Mouse (Mus musculus): ENCODE data around the gene Slco2a1. TPM values are rescaled to one million over a fixed set of nuclear protein-coding genes. Genes with fewer than 3 reads are reported as not detected.
A peak's percentile ranks its signal among the peaks of the same experiment; 100 is the strongest.

The Slco2a1 gene
- polyA plus RNA-seq, 1 experiment from 2014 or later, result 7.0 TPM

DNA sequence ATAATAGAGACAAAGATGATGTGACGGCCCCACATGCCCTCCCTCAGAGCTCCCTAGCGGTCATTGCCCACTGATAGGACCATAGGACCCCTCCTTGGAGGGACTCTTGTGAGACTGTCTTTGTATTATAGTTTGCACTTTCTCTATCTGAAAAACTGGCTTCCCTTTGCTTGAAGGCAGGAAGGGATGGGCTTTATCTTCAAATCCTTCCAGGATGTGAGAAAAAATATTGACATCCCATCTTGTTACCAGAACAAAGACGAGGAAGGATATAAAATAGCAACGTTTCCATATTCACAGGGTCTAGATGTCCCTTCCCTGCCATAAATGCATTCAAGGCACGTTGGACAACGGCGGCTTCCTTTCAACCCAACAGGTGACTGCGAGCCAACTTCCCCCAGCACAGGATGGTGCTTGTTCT lies 48.5 kb downstream of the Slco2a1 start:
- H3K9me3 ChIP-seq (ENCODE audit: control insufficient read depth, low read length), result no peaks in the 10 kb centered on the region
- DNase-seq (ENCODE audit: low spot score), result no peak
- 0 out of 2 replicates have a peak, but pooled peaks cover 4% of the 10 kb centered on the region for H3K4me1 ChIP-seq (replicated peaks; ENCODE audit: control insufficient read depth, insufficient read depth, low read length)
- H3K27ac ChIP-seq (ENCODE audit: low read depth), result no peak overlapping the region
- H3K9ac ChIP-seq (ENCODE audit: low read length), result no peak overlapping the region
- H3K4me2 ChIP-seq (ENCODE audit: low read length), result no peak overlapping the region
- no peaks in the 10 kb centered on the region for H3K36me3 ChIP-seq (ENCODE audit: control insufficient read depth, insufficient read depth, low read length)
- no peak for ATAC-seq (replicated peaks; ENCODE audit: low FRiP score, low TSS enrichment, low read depth)
- no peaks in the 10 kb centered on the region for H3K27me3 ChIP-seq (replicated peaks; ENCODE audit: control insufficient read depth, insufficient read depth, low read length)
- WGBS, result 73% methylated on average over 8 of the region's 8 CpGs
- H3K4me3 ChIP-seq (ENCODE audit: low read depth, low read length), result no peak overlapping the region

DNA sequence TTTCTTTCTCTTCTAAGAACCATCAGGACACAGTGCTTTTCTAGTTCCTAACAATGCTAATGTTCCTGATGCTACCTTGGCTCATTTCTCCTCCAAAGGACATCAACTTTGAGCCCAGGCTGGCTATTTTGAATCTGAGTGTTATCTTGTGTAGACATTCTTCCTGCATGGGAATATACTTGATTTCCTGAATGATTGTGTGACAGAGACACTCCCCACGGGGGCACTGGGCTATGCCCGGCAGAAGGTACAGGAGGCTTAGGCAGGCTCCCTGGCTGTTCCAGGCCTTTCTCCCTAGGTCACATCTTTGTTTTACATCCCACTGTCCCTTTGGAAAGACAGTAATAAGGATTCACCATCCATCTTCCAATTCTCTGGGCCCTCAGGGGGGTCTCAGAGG lies 49.8 kb downstream of the Slco2a1 start:
- no peak for DNase-seq (ENCODE audit: low spot score)
- Histone ChIP-seq H3K9ac (ENCODE audit: low read length) (no peak overlapping the region), H3K36me3 (ENCODE audit: control insufficient read depth, insufficient read depth, low read length) (no peaks in the 10 kb centered on the region), H3K27me3 (replicated peaks; ENCODE audit: control insufficient read depth, insufficient read depth, low read length) (no peaks in the 10 kb centered on the region), H3K4me1 (replicated peaks; ENCODE audit: control insufficient read depth, insufficient read depth, low read length) (no peaks in the 10 kb centered on the region), H3K27ac (ENCODE audit: low read depth) (no peak overlapping the region), H3K9me3 (ENCODE audit: control insufficient read depth, low read length) (no peaks in the 10 kb centered on the region), H3K4me3 (ENCODE audit: low read depth, low read length) (no peak overlapping the region), H3K4me2 (ENCODE audit: low read length) (no peak overlapping the region)
- ATAC-seq (replicated peaks; ENCODE audit: low FRiP score, low TSS enrichment, low read depth), result no peak
- 76% methylated on average over 2 of the region's 2 CpGs for WGBS

DNA sequence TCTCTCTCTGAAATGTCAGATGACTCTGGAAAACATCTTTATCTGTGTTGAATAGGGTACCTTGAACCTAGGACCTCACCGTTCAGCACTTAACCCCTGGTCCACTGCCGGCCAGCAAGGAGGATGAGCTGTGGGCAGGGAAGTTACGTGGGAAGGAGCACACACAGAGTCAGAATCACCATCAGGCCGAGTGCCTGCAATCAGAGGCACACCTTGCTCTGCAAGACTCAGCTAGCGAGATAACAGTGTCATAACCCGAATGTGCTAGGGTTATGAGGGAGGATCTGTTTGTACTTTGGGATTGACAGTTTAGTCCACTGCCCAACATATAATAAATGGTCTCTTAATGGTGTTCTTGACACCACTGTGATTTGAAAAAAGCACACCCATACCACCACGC lies 50.2 kb downstream of the Slco2a1 start:
- Histone ChIP-seq H3K9me3 (ENCODE audit: control insufficient read depth, low read length) (no peaks in the 10 kb centered on the region), H3K4me3 (ENCODE audit: low read depth, low read length) (no peak overlapping the region), H3K9ac (ENCODE audit: low read length) (no peak overlapping the region), H3K4me1 (replicated peaks; ENCODE audit: control insufficient read depth, insufficient read depth, low read length) (no peaks in the 10 kb centered on the region), H3K27me3 (replicated peaks; ENCODE audit: control insufficient read depth, insufficient read depth, low read length) (no peaks in the 10 kb centered on the region), H3K27ac (ENCODE audit: low read depth) (no peak overlapping the region), H3K4me2 (ENCODE audit: low read length) (no peak overlapping the region), H3K36me3 (ENCODE audit: control insufficient read depth, insufficient read depth, low read length) (no peaks in the 10 kb centered on the region)
- DNase-seq (ENCODE audit: low spot score), result no peak
- 61% methylated on average over 7 of the region's 7 CpGs for WGBS
- ATAC-seq (replicated peaks; ENCODE audit: low FRiP score, low TSS enrichment, low read depth), result no peak

DNA sequence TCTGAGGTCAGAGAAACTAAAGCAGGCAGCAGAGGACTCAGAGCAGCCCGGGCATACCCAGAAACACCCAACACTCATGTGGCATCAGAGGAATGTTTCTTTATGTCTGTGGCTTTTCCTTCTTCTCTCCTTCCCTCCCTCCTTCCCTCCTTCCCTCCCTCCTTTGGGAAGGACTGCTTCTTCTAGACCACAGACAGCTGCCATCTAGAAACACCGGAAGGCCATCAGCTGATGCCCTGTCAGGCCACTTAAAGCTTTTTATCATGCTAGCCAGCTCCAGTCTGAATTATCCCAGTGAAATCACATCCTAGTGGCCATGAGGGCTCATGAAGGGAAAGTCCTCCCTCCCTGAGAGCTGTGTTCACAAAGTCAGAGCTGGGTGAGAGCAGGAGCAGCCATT lies 52.1 kb downstream of the Slco2a1 start:
- Histone ChIP-seq H3K4me1 (replicated peaks; ENCODE audit: control insufficient read depth, insufficient read depth, low read length) (no peaks in the 10 kb centered on the region), H3K4me2 (ENCODE audit: low read length) (no peak overlapping the region), H3K9ac (ENCODE audit: low read length) (no peak overlapping the region), H3K4me3 (ENCODE audit: low read depth, low read length) (no peak overlapping the region), H3K36me3 (ENCODE audit: control insufficient read depth, insufficient read depth, low read length) (no peaks in the 10 kb centered on the region), H3K27me3 (replicated peaks; ENCODE audit: control insufficient read depth, insufficient read depth, low read length) (no peaks in the 10 kb centered on the region), H3K9me3 (ENCODE audit: control insufficient read depth, low read length) (no peaks in the 10 kb centered on the region), H3K27ac (ENCODE audit: low read depth) (no peak overlapping the region)
- ATAC-seq (replicated peaks; ENCODE audit: low FRiP score, low TSS enrichment, low read depth), result no peak
- WGBS, result 81% methylated on average over 2 of the region's 2 CpGs
- DNase-seq (ENCODE audit: low spot score), result no peak

DNA sequence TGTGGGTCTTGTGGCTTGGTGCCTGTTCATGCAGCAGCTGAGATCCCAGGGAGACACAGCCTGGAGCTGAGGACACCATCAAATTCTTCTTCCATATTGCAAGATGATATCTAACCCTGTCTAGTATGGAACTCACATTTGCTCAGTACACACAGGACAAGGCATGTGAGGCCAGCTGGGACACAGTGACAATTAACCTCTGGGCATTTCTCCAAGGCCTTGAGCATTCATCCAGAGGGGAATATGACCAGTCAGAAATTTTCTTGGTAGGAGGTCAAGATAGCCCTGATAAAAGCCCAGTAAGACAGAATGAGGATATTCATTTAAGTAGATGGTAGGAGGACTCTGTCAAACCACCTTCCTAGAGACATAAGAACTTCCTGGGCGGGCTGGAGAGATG lies 56.9 kb downstream of the Slco2a1 start:
- WGBS, result 74% methylated on average over 1 of the region's 1 CpGs
- no peak for DNase-seq (ENCODE audit: low spot score)
- Histone ChIP-seq H3K4me3 (ENCODE audit: low read depth, low read length) (no peak overlapping the region), H3K9ac (ENCODE audit: low read length) (no peak overlapping the region), H3K27ac (ENCODE audit: low read depth) (no peak overlapping the region), H3K4me2 (ENCODE audit: low read length) (no peak overlapping the region), H3K4me1 (replicated peaks; ENCODE audit: control insufficient read depth, insufficient read depth, low read length) (no peaks in the 10 kb centered on the region), H3K9me3 (ENCODE audit: control insufficient read depth, low read length) (no peaks in the 10 kb centered on the region), H3K36me3 (ENCODE audit: control insufficient read depth, insufficient read depth, low read length) (no peaks in the 10 kb centered on the region), H3K27me3 (replicated peaks; ENCODE audit: control insufficient read depth, insufficient read depth, low read length) (no peaks in the 10 kb centered on the region)
- no peak for ATAC-seq (replicated peaks; ENCODE audit: low FRiP score, low TSS enrichment, low read depth)

DNA sequence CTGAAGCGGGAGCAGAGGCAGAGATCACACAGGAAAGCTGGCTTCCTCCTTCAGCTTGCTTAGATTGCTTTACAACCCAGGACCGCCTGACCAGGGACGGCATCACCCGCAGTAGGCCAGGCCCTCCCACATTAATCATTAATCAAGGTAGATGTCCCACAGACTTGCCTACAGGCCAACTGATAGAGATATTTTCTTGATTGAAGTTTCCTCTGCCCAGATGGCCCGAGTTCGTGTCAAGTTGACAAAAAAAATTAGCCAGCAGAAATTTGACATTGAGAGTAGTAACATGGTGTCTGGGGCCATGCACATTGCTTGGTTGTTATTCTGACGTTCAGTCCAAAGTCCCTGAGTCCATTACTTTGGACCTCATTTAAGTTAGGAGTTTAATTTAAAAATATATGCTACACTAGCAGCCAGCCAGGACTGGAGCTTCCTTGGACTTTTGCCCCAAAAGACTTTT lies 60.6 kb downstream of the Slco2a1 start:
- Histone ChIP-seq H3K9ac (ENCODE audit: low read length) (no peak overlapping the region), H3K4me2 (ENCODE audit: low read length) (no peak overlapping the region), H3K9me3 (ENCODE audit: control insufficient read depth, low read length) (no peaks in the 10 kb centered on the region), H3K4me1 (replicated peaks; ENCODE audit: control insufficient read depth, insufficient read depth, low read length) (no peaks in the 10 kb centered on the region), H3K36me3 (ENCODE audit: control insufficient read depth, insufficient read depth, low read length) (no peaks in the 10 kb centered on the region), H3K27ac (ENCODE audit: low read depth) (no peak overlapping the region), H3K27me3 (replicated peaks; ENCODE audit: control insufficient read depth, insufficient read depth, low read length) (no peaks in the 10 kb centered on the region), H3K4me3 (ENCODE audit: low read depth, low read length) (no peak overlapping the region)
- ATAC-seq (replicated peaks; ENCODE audit: low FRiP score, low TSS enrichment, low read depth) (peak; percentile 72), DNase-seq (ENCODE audit: low spot score) (peak; percentile 59)
- 46% methylated on average over 7 of the region's 7 CpGs for WGBS

DNA sequence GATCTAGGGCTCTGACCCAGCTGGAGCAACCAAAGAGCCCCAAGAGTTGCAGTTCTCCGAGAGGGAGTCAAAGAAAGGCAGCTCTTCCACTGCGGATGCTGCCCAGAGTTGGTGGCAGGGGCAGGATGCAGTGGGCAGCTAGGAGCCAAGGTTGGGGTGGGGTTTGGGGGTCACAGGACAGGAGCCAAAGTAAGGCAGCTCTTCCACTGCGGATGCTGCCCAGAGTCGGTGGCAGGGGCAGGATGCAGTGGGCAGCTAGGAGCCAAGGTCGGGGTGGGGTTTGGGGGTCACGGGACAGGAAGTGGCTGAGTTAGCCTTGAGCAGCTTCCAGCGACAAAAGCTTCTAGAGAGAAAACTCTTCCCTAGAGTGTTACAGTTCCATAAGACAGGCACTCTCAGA lies 65.3 kb downstream of the Slco2a1 start:
- ATAC-seq (replicated peaks; ENCODE audit: low FRiP score, low TSS enrichment, low read depth) (no peak), DNase-seq (ENCODE audit: low spot score) (no peak)
- H3K9ac ChIP-seq (ENCODE audit: low read length), result no peak overlapping the region
- no peaks in the 10 kb centered on the region for H3K36me3 ChIP-seq (ENCODE audit: control insufficient read depth, insufficient read depth, low read length)
- H3K4me1 ChIP-seq (replicated peaks; ENCODE audit: control insufficient read depth, insufficient read depth, low read length), result no peaks in the 10 kb centered on the region
- H3K4me2 ChIP-seq (ENCODE audit: low read length), result no peak overlapping the region
- H3K27me3 ChIP-seq (replicated peaks; ENCODE audit: control insufficient read depth, insufficient read depth, low read length), result no peaks in the 10 kb centered on the region
- H3K4me3 ChIP-seq (ENCODE audit: low read depth, low read length), result no peak overlapping the region
- H3K9me3 ChIP-seq (ENCODE audit: control insufficient read depth, low read length), result no peaks in the 10 kb centered on the region
- H3K27ac ChIP-seq (ENCODE audit: low read depth), result no peak overlapping the region
- WGBS, result 71% methylated on average over 7 of the region's 7 CpGs

DNA sequence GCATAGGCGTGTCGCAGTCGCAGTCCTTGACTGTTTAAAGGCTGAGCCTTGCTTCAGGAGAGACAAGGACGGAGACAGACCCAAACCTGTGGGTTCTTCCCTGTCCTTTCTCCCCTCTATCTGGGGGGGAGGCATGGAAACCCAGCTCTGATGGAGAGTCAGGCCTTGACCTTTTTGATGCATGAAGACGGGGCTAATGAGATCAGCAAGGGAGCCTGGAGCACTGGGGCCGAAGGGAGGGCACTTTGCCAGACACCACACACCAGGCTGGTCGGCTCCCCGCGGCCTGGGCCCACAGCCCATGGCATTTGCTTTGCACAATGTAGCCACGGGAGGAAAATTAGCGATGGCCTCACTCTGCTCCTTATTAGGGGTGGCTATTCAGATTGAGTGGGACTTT lies 66.5 kb downstream of the Slco2a1 start:
- H3K9me3 ChIP-seq (ENCODE audit: control insufficient read depth, low read length), result no peaks in the 10 kb centered on the region
- no peak overlapping the region for H3K4me3 ChIP-seq (ENCODE audit: low read depth, low read length)
- ATAC-seq (replicated peaks; ENCODE audit: low FRiP score, low TSS enrichment, low read depth), result no peak
- H3K4me2 ChIP-seq (ENCODE audit: low read length), result no peak overlapping the region
- H3K27ac ChIP-seq (ENCODE audit: low read depth), result no peak overlapping the region
- 75% methylated on average over 11 of the region's 11 CpGs for WGBS
- no peaks in the 10 kb centered on the region for H3K27me3 ChIP-seq (replicated peaks; ENCODE audit: control insufficient read depth, insufficient read depth, low read length)
- DNase-seq (ENCODE audit: low spot score), result no peak
- no peak overlapping the region for H3K9ac ChIP-seq (ENCODE audit: low read length)
- no peaks in the 10 kb centered on the region for H3K36me3 ChIP-seq (ENCODE audit: control insufficient read depth, insufficient read depth, low read length)
- H3K4me1 ChIP-seq (replicated peaks; ENCODE audit: control insufficient read depth, insufficient read depth, low read length), result no peaks in the 10 kb centered on the region

DNA sequence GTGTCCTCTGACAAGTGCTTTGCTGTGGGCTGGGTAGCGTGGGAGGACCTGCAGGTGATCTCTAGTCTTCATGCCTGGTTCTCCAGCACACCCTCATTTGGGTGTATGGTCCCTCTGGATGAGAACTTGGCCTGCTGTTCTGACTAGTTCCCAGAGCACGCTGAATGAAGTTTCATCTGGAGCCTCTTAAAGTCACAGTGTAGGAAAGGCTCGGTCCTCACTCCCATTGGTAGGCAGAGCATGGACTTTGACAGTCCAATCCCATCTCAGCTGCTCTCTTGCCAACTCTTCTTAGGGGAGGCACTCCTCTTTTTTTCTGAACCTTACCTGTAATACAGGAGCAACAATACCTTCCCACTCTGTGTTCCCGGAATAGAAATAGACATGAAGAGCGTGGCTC lies 67.7 kb downstream of the Slco2a1 start:
- Histone ChIP-seq H3K9ac (ENCODE audit: low read length) (no peak overlapping the region), H3K27ac (ENCODE audit: low read depth) (no peak overlapping the region), H3K4me1 (replicated peaks; ENCODE audit: control insufficient read depth, insufficient read depth, low read length) (no peaks in the 10 kb centered on the region), H3K27me3 (replicated peaks; ENCODE audit: control insufficient read depth, insufficient read depth, low read length) (no peaks in the 10 kb centered on the region), H3K4me3 (ENCODE audit: low read depth, low read length) (no peak overlapping the region), H3K36me3 (ENCODE audit: control insufficient read depth, insufficient read depth, low read length) (no peaks in the 10 kb centered on the region), H3K9me3 (ENCODE audit: control insufficient read depth, low read length) (no peaks in the 10 kb centered on the region), H3K4me2 (ENCODE audit: low read length) (no peak overlapping the region)
- ATAC-seq (replicated peaks; ENCODE audit: low FRiP score, low TSS enrichment, low read depth) (no peak), DNase-seq (ENCODE audit: low spot score) (no peak)
- 85% methylated on average over 5 of the region's 5 CpGs for WGBS

All from intestine, embryonic 14.5 days (tissue).